Mouse (Mus musculus) bone marrow, adult 2 months (tissue): Measurements from ENCODE around the gene Jag1.

ENCODE experiments used
- CTCF ChIP-seq: fragments of 200-500 bp; IDR thresholded peaks from 2 replicates; pipeline ENCODE4 v1.5.1; 2011; ENCODE audit warnings: low read length, control low read depth; ENCODE audit not compliant: control insufficient read depth, insufficient read depth
- POLR2A ChIP-seq: fragments of 200-500 bp; IDR thresholded peaks from 2 replicates; pipeline ENCODE4 v1.6.1; 2011; ENCODE audit warnings: low read depth, mild to moderate bottlenecking, control low read depth, low read length, borderline replicate concordance; ENCODE audit not compliant: control insufficient read depth

- TF ChIP-seq POLR2A (no peak), CTCF (no peak)
Measured at GRCm38 (mm10) chr2:137080468-137080867, 36.0 kb downstream of the Jag1 start.
